Mouse (Mus musculus) thymus, adult 2 months (tissue): ENCODE measurements around the gene Eps8l3. TPM values are rescaled to one million over a fixed set of nuclear protein-coding genes. Genes with fewer than 3 reads are reported as not detected.

Experiments used
- DNase-seq: peaks from one replicate; pipeline ENCODE4 v3.0.0; 2021
- H3K27ac ChIP-seq: fragments of 200-500 bp; 2 replicates; pipeline ENCODE4 v1.5.1; 2012; ENCODE audit warnings: low read length, control low read depth; ENCODE audit not compliant: control insufficient read depth, insufficient read depth
- H3K27me3 ChIP-seq: fragments of 200-500 bp; 2 replicates; pipeline ENCODE4 v1.6.1; 2012; ENCODE audit warnings: mild to moderate bottlenecking, low read length, moderate library complexity, mixed read lengths; ENCODE audit not compliant: control insufficient read depth, insufficient read depth
- H3K36me3 ChIP-seq: fragments of 200-500 bp; 2 replicates; pipeline ENCODE4 v1.6.1; 2012; ENCODE audit warnings: mild to moderate bottlenecking, low read length, moderate library complexity; ENCODE audit not compliant: control insufficient read depth, insufficient read depth
- H3K4me1 ChIP-seq: fragments of 200-500 bp; replicated peaks from 2 replicates; pipeline ENCODE4 v1.6.1; 2012; ENCODE audit warnings: low read length; ENCODE audit not compliant: control insufficient read depth, insufficient read depth
- H3K4me3 ChIP-seq: fragments of 200-500 bp; 2 replicates; pipeline ENCODE4 v1.5.1; 2012; ENCODE audit warnings: mild to moderate bottlenecking, low read length, control low read depth, moderate library complexity; ENCODE audit not compliant: control insufficient read depth, insufficient read depth
- CTCF ChIP-seq: fragments of 200-500 bp; IDR thresholded peaks from 2 replicates; pipeline ENCODE4 v1.5.1; 2012; ENCODE audit warnings: mild to moderate bottlenecking, control low read depth, low read length, moderate library complexity, borderline replicate concordance; ENCODE audit not compliant: control insufficient read depth, poor library complexity, insufficient read depth; ENCODE audit errors: extremely low read depth
- POLR2A ChIP-seq: fragments of 200-500 bp; IDR thresholded peaks from 2 replicates; pipeline ENCODE4 v1.6.1; 2012; ENCODE audit warnings: mild to moderate bottlenecking, low read length, control low read depth, moderate library complexity; ENCODE audit not compliant: control insufficient read depth, poor library complexity, insufficient read depth; ENCODE audit errors: extremely low read depth
- WGBS: fragments of 180-500 bp; shearing (Covaris S2); methylation state at CpG from one replicate; pipeline ENCODE4 v1.1.7; 2018; 5-methylcytosine and 5-hydroxymethylcytosine counted together
- polyA plus RNA-seq: library from polyadenylated mRNA; depleted of rRNA; stranded (reverse); fragments of >200 nt; gene quantifications from 2 replicates; pipeline ENCODE4 v1.2.3, GENCODE M21; 2012

The Eps8l3 gene
- polyA plus RNA-seq, 1 experiment = 0.34 TPM

GRCm38 (mm10) chr3:107929731-107930130, 52.7 kb downstream of the Eps8l3 start:
- Histone ChIP-seq H3K27me3 (no peaks in the 10 kb centered on the region), H3K27ac (no peak overlapping the region), H3K36me3 (no peaks in the 10 kb centered on the region), H3K4me3 (no peak overlapping the region), H3K4me1 (peaks cover 5% of the 10 kb centered on the region; the same call in 1 of the 2 replicates)
- WGBS = 96% methylated on average over 4 of the region's 4 CpGs
- no peak for DNase-seq
- TF ChIP-seq CTCF (no peak), POLR2A (no peak)

GRCm38 (mm10) chr3:107931134-107931533, 54.1 kb downstream of the Eps8l3 start:
- H3K27me3 ChIP-seq = no peaks in the 10 kb centered on the region
- no peak for DNase-seq
- TF ChIP-seq POLR2A = no peak
- TF ChIP-seq CTCF = no peak
- no peaks in the 10 kb centered on the region for H3K36me3 ChIP-seq
- peaks cover 5% of the 10 kb centered on the region; the same call in 1 of the 2 replicates for H3K4me1 ChIP-seq
- no peak overlapping the region for H3K27ac ChIP-seq
- WGBS = 76% methylated on average over 2 of the region's 2 CpGs
- H3K4me3 ChIP-seq = peak overlapping the region; percentile 31

GRCm38 (mm10) chr3:107931670-107932069, 54.6 kb downstream of the Eps8l3 start, which contains the start of gene Gstm7:
Gstm7 (minus strand) TSS chr3:107931817.
- 30% methylated on average over 10 of the region's 10 CpGs for WGBS
- Histone ChIP-seq H3K4me1 (peaks cover 5% of the 10 kb centered on the region; the same call in 1 of the 2 replicates), H3K36me3 (no peaks in the 10 kb centered on the region), H3K4me3 (peak within 1 kb of the TSS; percentile 31), H3K27me3 (no peaks in the 10 kb centered on the region), H3K27ac (no peak within 1 kb of the TSS)
- peak; percentile 83 for DNase-seq
- TF ChIP-seq CTCF (no peak), POLR2A (no peak)

GRCm38 (mm10) chr3:107932128-107932527, 55.1 kb downstream of the Eps8l3 start:
- Histone ChIP-seq H3K36me3 (no peaks in the 10 kb centered on the region), H3K27ac (no peak overlapping the region), H3K4me1 (peaks cover 5% of the 10 kb centered on the region; the same call in 1 of the 2 replicates), H3K27me3 (no peaks in the 10 kb centered on the region), H3K4me3 (no peak overlapping the region)
- DNase-seq = no peak
- TF ChIP-seq POLR2A (no peak), CTCF (no peak)
- 91% methylated on average over 6 of the region's 6 CpGs for WGBS

- WGBS = 97% methylated on average over 3 of the region's 3 CpGs
- H3K4me3 ChIP-seq = no peak overlapping the region
- TF ChIP-seq POLR2A = no peak
- TF ChIP-seq CTCF = no peak
- no peak for DNase-seq
- H3K36me3 ChIP-seq = no peaks in the 10 kb centered on the region
- H3K4me1 ChIP-seq = peaks cover 5% of the 10 kb centered on the region; the same call in 1 of the 2 replicates
- no peak overlapping the region for H3K27ac ChIP-seq
- H3K27me3 ChIP-seq = no peaks in the 10 kb centered on the region
These were observed 58.2 kb downstream of the Eps8l3 start for GRCm38 (mm10) chr3:107935268-107935667.

GRCm38 (mm10) chr3:107935888-107936287, 58.9 kb downstream of the Eps8l3 start:
- H3K27me3 ChIP-seq = no peaks in the 10 kb centered on the region
- no peak overlapping the region for H3K27ac ChIP-seq
- no peak overlapping the region for H3K4me3 ChIP-seq
- 68% methylated on average over 3 of the region's 3 CpGs for WGBS
- DNase-seq = no peak
- TF ChIP-seq POLR2A (no peak), CTCF (no peak)
- peaks cover 5% of the 10 kb centered on the region; the same call in 1 of the 2 replicates for H3K4me1 ChIP-seq
- H3K36me3 ChIP-seq = no peaks in the 10 kb centered on the region

GRCm38 (mm10) chr3:107939403-107939802, 62.4 kb downstream of the Eps8l3 start:
- 13% methylated on average over 3 of the region's 3 CpGs for WGBS
- no peaks in the 10 kb centered on the region for H3K27me3 ChIP-seq
- TF ChIP-seq POLR2A = no peak
- TF ChIP-seq CTCF = peak; percentile 76; the same call in 1 of the 2 replicates
- DNase-seq = peak; percentile 57
- H3K4me3 ChIP-seq = no peak overlapping the region
- H3K36me3 ChIP-seq = no peaks in the 10 kb centered on the region
- no peaks in the 10 kb centered on the region for H3K4me1 ChIP-seq
- no peak overlapping the region for H3K27ac ChIP-seq
